Mouse (Mus musculus) ovary, postnatal 10 days (tissue): ENCODE results near the gene Dock7.
A peak's percentile ranks its signal among the peaks of the same experiment; 100 is the strongest.
"Not testable (repeated sequence)": the region's sequence is repeated elsewhere in the genome, so short reads cannot be mapped to it uniquely, and the experiment has no call there.

Experiments
- DNase-seq: peaks from one replicate; pipeline ENCODE4 v3.0.0; 2022; ENCODE audit warnings: low spot score

Dock7 gene

DNA sequence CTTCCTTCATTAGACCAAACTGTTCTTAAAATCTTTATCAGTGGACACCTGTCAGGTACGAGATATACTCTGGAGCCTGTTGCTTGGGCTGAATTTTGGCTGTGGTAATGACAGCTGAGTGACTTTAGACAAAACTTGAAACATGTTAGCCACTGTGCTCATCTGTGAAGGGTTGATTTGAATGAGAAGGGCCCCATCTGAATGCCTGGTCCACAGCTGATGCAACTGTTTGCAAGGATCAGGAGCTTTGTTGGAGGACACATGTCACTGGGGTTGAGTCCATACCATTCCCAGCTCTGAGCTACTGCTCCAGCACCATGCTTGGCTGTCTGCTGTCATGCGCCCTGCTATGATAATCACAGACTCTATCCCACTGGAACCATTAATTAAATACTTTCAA lies 115.1 kb downstream of the Dock7 start:
- no peak for DNase-seq

GRCm38 (mm10) chr4:98993491-98993890 lies 127.2 kb downstream of the Dock7 start:
- no peak for DNase-seq

GRCm38 (mm10) chr4:98984701-98985100 lies 136.0 kb downstream of the Dock7 start:
- no peak for DNase-seq

- not testable (repeated sequence) for DNase-seq
Observed at GRCm38 (mm10) chr4:98979976-98980375, 140.7 kb downstream of the Dock7 start.

DNA sequence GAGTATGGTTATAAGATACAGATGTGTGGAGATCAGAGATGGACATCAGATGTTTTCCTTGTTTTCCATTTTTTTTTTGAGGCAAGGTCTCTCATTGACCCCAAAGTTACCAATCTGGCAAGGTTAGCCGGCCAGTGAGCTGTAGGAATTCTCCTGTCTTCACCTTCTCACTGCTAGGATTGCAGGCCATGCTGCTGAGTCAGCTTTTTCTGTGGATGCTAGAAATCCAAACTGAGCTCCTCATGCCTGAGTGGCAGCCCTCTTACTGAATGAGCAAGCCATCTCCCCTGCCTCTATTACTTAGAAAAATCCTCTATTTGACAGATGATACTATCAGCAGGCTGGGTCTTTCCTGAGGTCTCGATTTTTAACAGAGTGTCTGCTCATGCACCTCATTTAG lies 142.0 kb downstream of the Dock7 start:
- no peak for DNase-seq

GRCm38 (mm10) chr4:98978288-98978687 lies 142.4 kb downstream of the Dock7 start:
- DNase-seq, result not testable (repeated sequence)

DNA sequence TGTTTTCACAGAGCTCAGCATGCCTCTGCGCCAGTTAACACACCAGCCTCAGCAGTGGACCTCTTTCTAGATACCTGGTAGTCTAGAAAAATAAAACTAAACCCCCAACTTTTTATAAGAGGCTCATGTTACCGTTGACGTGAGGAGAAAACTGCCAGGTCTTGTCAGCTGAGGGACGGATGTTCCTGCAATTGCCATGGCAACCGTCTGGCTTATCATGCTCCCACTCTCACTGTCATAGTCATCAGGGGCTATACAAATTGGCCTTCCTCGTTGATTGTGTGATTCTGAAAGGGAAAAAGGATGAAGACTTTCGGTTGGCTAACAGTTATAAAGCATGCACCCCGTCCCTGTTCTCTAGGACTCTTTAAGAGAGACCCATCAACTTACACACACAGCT lies 145.0 kb downstream of the Dock7 start:
- no peak for DNase-seq

DNA sequence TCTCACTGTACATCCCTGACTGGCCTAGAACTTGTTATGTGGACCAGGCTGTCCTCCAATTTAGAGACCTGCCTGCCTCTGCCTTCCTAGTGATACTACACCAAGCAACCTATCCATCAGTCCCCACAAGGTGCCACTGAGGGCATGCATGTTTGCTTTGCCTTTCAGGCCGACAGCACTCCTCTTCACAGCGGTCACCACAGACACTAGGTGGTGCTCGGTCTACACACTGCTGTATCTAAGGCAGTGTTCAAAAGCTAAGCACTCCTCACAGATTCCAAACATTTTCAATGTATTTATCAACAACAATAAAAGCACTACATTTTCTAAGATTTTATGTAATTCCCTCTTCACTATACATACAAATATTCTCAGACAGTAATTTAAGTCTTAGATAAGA lies 150.8 kb downstream of the Dock7 start:
- no peak for DNase-seq

DNA sequence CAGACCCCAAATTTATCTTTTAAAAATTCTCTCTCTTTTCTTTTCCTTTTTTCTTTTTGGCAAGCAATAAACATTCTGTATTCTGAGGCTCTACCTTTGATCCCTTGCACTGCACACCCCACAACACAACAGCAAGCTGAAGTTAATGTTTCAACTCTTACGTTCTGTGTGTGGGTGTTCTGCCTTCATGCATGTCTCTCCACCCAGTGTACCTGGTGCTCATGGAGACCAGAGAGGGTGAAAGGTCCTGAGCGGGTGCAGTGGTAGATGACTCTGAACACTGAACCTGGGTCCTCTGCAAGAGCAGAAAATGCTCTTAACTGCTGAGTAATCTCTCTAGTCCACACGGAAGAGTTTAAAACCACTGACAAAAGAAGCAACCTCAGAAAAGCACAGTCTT lies 160.5 kb downstream of the Dock7 start:
- DNase-seq, result no peak

- DNase-seq, result no peak
Observed at GRCm38 (mm10) chr4:98955986-98956385, 164.7 kb downstream of the Dock7 start.

GRCm38 (mm10) chr4:98950563-98950962 lies 170.2 kb downstream of the Dock7 start:
- DNase-seq, result no peak

DNA sequence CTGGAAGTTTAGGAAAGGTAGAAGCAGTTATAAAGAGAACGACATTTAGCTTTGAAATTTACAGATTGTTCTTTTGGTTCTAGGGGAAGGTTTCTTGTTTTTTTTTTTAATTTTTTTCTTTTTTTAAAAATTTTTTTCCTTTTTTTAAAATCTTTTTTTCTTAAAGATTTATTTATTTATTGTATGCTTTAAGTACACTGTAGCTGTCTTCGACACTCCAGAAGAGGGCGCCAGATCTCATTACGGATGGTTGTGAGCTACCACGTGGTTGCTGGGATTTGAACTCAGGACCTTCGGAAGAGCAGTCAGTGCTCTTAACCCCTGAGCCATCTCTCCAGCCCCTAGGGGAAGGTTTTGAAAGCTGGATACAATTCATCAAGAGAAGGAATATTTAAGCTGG lies 182.5 kb downstream of the Dock7 start:
- DNase-seq, result not testable (repeated sequence)

DNA sequence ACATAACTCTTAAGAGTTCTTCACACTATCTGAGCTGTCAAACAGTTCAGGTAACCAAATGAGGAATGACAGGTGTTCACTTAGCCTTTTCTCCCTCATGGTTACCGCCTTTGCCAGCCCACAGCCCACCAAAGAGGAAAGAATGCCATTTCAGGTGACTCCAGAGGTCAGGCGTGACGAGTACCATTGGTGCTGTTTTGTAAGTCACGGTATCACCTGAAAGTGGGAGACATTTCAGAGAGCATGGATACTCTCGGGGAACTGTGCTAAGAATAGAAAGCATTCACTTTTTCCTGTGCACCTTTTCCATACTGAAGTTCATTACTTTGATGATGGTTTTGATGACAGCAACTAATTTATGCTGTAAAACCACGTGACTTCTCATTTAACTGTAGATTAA lies 184.7 kb downstream of the Dock7 start:
- no peak for DNase-seq

GRCm38 (mm10) chr4:98925250-98925781 lies 195.4 kb downstream of the Dock7 start:
- DNase-seq, result no peak

DNA sequence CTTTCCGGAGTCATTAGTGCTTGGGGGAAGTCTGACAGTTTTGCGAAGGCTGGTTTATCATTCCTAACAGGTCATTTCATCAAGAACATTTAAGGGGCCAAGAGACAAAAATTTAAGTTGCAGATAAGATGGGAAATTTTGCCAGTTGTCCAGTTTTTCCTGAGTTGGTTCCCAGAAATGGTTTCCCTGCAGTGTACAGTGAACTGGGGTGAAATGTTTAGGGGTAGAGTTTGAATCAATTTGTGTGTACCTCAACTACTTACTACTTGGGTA lies 195.9 kb downstream of the Dock7 start:
- DNase-seq, result no peak

- DNase-seq, result no peak
Observed at GRCm38 (mm10) chr4:98924071-98924905, 196.4 kb downstream of the Dock7 start.

GRCm38 (mm10) chr4:98923568-98924070 lies 197.1 kb downstream of the Dock7 start, which contains the start of gene Usp1:
TSS of gene Usp1 (plus strand) at chr4:98923810.
- DNase-seq, result peak; percentile 88

DNA sequence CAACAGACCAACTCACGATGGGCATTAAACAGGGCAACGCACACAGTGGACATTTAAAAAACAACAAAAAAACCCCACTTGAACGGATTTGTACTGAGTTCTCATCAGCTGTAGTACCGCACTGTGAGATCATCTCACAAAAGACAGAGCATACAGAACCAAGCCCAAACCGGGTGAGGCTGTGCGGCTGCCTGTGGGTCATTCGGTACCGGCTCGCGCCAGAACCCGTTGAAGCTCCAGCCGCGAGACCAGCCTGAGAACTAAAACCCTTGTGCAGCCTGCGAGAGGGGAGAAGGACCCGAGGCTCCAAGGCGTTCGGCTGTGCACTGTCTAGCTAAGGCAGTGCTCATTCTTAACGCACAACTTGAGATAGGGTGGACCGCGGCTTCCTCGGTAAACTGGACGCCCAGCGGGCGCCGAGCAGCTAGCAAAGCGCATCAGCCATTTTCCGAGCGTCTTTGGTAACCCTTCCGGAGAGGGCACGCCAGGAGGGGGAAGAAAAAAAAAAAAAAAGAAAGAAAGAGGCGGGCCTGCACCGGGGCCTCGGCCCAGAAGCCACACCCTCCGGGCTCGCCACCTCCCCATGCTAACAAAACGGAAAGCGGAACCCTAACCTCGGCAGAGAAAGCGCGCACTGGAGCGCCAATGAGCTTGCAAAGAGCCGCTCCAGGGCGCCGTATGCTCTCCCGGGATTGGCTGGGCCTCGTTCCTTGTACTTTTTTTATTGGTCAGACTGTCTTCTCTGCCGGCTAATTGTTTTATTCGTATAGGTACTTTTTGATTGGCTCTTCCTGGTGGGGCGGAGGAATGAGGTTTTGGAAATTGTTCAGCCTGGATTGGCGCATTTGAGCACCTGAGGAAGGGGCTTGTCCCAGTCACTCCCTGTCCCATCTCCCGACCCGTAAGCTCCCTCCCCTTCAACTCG lies 197.8 kb downstream of the Dock7 start:
- peak; percentile 67 for DNase-seq

DNA sequence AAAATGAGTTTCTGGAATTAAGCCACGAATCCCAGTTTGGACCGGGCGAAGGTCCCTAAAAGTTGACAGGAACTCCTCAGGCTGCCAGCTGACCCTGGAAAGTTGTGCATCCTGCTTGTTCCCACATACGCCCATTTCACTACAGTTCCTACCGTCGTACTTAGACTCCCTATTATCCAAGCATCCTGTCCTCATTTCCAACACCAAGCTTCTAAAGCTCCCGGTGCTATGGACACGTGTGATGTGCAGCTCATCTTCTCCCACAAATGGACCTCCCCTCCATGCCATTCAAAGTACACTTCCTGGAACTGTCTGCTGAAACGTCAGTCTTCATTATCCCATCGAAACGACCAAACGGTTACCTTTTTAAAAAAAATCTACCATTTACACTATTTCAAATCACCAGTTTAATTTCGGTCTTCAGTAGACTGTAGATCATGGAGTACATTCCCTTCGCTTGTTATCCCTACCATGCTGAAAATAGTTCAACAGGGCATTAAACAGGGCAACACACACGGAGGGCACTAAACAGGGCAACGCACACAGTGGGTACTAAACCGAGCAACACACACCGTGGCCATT lies 198.6 kb downstream of the Dock7 start:
- no peak for DNase-seq

DNA sequence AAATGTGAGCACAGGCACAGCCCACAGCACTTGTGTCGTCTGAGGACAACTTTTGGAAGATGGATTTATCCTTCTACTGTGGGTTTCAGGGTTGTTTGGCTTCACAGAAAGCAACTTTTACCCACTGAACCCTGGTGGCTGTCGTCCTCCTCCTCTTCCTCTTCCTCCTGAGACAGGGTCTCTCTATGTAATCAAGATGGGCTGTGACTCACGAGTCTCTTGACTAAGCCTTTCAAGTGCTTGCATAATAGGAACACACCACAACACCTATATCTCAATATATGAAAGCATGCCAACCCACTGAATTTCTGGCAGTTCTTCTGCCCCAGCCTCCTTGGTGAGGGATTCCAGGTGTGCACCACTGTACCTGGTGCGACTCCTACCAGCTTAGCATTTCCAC lies 199.8 kb downstream of the Dock7 start:
- no peak for DNase-seq

- no peak for DNase-seq
Observed at GRCm38 (mm10) chr4:98918204-98918603, 202.5 kb downstream of the Dock7 start.

- no peak for DNase-seq
Observed at GRCm38 (mm10) chr4:98917724-98918123, 203.0 kb downstream of the Dock7 start.
